Mouse (Mus musculus) limb, embryonic 15.5 days (tissue): ENCODE data around the gene Slc35f1. TPM values are rescaled to one million over a fixed set of nuclear protein-coding genes. Genes with fewer than 3 reads are reported as not detected.
"Not testable (repeated sequence)": the region's sequence is repeated elsewhere in the genome, so short reads cannot be mapped to it uniquely, and the experiment has no call there.

ENCODE experiments used
- ATAC-seq: fragments of 200-750 bp; cut with Nextera tagmentation; 2 replicates; pipeline ENCODE4 v1.8.0; 2017; ENCODE audit warnings: low read depth, moderate TSS enrichment; ENCODE audit not compliant: insufficient number of reproducible peaks, low FRiP score, low TSS enrichment
- H3K27ac ChIP-seq: fragments of 300-500 bp; sonication (generic); 2 replicates; pipeline ENCODE4 v1.5.1; 2015; ENCODE audit warnings: moderate library complexity, mild to moderate bottlenecking, inconsistent platforms
- H3K27me3 ChIP-seq: fragments of 300-500 bp; sonication (generic); 2 replicates; pipeline ENCODE4 v1.6.1; 2015; ENCODE audit warnings: inconsistent platforms
- H3K36me3 ChIP-seq: fragments of 300-500 bp; sonication (generic); 2 replicates; pipeline ENCODE4 v1.6.1; 2015; ENCODE audit warnings: inconsistent platforms
- H3K4me1 ChIP-seq: fragments of 300-500 bp; sonication (generic); 2 replicates; pipeline ENCODE4 v1.6.1; 2015; ENCODE audit warnings: inconsistent platforms
- H3K4me2 ChIP-seq: fragments of 300-500 bp; sonication (generic); 2 replicates; pipeline ENCODE4 v1.6.1; 2015; ENCODE audit warnings: mild to moderate bottlenecking, inconsistent platforms
- H3K4me3 ChIP-seq: fragments of 300-500 bp; sonication (generic); 2 replicates; pipeline ENCODE4 v1.5.1; 2015; ENCODE audit warnings: mild to moderate bottlenecking, inconsistent platforms
- H3K9ac ChIP-seq: fragments of 300-500 bp; sonication (generic); 2 replicates; pipeline ENCODE4 v1.6.1; 2015; ENCODE audit warnings: inconsistent platforms
- H3K9me3 ChIP-seq: fragments of 300-500 bp; sonication (generic); 2 replicates; pipeline ENCODE4 v1.6.1; 2016; ENCODE audit warnings: inconsistent platforms
- WGBS: fragments of 180-500 bp; shearing (Covaris S2); methylation state at CpG from one replicate; pipeline ENCODE4 v1.1.7; 2015; 5-methylcytosine and 5-hydroxymethylcytosine counted together
- polyA plus RNA-seq: library from polyadenylated mRNA; unstranded; fragments of >200 nt; fragmentation: Nextera tagmentation; extraction: Ambion mirVana; gene quantifications from 2 replicates; pipeline ENCODE4 v1.2.1, GENCODE M21; 2015

Slc35f1 gene
- polyA plus RNA-seq, 1 experiment from 2014 or later: 5.0 TPM

DNA sequence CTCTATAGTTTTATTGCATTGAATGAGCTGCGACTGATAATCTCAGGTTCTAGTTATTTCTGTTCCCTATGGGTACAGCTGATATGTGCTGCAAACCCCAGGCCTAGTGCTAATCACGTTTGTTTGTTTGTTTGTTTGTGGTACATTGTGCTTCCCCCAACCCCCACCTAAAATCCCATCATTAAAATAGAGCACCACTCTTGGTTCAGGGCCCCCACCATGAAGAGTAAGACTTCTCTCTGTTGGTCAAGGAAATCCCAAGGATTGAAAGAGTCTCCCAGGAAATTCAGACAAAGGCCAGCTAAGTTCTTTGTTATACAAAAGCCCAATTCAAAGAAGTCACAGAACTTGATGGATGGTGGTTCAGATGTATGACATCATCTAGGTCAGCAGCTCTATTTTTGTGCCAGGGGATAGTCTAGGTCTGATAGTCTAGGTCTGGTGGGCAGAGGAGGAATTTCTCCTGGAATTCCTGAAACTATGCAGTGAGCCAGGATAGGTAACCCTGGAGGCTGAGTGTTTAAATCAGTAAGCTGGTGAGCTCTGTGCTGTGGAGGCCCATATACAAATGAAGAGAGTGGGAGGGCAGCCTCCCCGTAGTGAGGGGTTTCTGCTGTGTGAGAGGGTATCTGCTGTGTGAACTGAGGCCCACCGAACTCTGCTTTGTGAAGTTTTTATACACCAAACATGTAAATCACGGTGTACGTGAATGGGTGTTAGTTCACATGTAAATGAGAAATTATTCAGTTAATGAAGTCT lies 187.1 kb downstream of the Slc35f1 start:
- no peaks in the 10 kb centered on the region for H3K36me3 ChIP-seq
- no peak overlapping the region for H3K4me3 ChIP-seq
- WGBS: 59% methylated on average over 6 of the region's 6 CpGs
- H3K4me2 ChIP-seq: no peak overlapping the region
- no peak overlapping the region for H3K27ac ChIP-seq
- no peak overlapping the region for H3K9ac ChIP-seq
- no peaks in the 10 kb centered on the region for H3K9me3 ChIP-seq
- ATAC-seq: no peak
- H3K4me1 ChIP-seq: no peaks in the 10 kb centered on the region
- no peaks in the 10 kb centered on the region for H3K27me3 ChIP-seq

DNA sequence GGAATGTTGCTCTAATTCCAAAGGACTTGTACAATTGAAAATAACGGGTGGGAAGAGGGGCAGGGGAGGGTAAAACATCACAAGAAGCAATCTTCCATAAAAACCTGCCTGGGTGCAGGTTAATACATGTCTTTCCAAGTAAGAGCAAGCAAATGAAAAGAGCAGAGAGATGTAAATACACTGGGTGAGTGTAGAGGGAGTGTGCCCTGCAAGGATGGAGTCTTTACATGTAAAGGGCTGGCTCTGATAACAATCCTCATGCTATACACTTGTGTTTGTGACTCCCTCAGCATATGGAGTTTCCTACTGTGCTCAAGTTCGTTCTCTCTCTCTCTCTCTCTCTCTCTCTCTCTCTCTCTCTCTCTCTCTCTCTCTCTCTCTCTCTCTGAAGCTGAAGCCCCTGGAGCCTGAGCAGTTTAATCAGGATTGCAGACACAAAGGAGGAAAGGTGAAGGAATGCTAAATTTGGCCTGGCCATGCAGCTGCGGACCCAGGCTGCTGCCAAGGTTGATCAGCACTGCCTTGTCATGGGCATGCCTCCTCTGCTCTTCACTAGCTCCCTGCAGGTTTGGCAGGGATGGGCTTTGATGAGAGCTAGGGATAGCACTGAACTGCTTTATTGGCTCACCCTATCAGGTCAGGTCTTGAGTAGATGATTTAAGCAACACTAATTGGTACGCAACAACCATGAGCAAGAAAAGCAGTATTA lies 187.9 kb downstream of the Slc35f1 start:
- Histone ChIP-seq H3K27ac (no peak overlapping the region), H3K36me3 (no peaks in the 10 kb centered on the region), H3K9me3 (no peaks in the 10 kb centered on the region), H3K27me3 (no peaks in the 10 kb centered on the region), H3K4me3 (no peak overlapping the region), H3K9ac (no peak overlapping the region), H3K4me2 (no peak overlapping the region), H3K4me1 (no peaks in the 10 kb centered on the region)
- WGBS: 56% methylated on average over 4 of the region's 4 CpGs
- ATAC-seq: no peak

DNA sequence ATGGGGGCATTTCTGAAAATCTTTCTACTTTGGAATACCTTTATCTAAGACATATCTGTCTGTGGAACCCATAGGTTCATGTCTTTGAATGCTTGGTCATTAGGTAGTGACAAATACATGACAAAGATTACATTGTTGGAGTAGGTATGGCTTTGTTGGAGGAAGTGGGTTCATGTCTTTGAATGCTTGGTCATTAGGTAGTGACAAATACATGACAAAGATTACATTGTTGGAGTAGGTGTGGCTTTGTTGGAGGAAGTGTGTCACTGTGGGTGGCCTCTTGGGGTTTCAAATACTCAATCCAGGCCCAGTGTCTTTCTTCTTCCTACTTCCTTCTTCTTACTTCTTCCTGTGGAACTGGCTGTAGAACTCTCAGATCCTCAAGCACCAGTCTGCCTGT lies 206.4 kb downstream of the Slc35f1 start:
- not testable (repeated sequence) for H3K4me3 ChIP-seq, H3K27ac ChIP-seq, H3K27me3 ChIP-seq, H3K9me3 ChIP-seq, H3K4me1 ChIP-seq, H3K9ac ChIP-seq, ATAC-seq, H3K4me2 ChIP-seq, H3K36me3 ChIP-seq

GRCm38 (mm10) chr10:52904914-52905313 lies 214.6 kb downstream of the Slc35f1 start:
- ATAC-seq: no peak
- no peak overlapping the region for H3K27ac ChIP-seq
- WGBS: 86% methylated on average over 2 of the region's 2 CpGs
- H3K4me3 ChIP-seq: no peak overlapping the region
- no peaks in the 10 kb centered on the region for H3K36me3 ChIP-seq
- no peaks in the 10 kb centered on the region for H3K9me3 ChIP-seq
- H3K27me3 ChIP-seq: no peaks in the 10 kb centered on the region
- no peaks in the 10 kb centered on the region for H3K4me1 ChIP-seq
- no peak overlapping the region for H3K9ac ChIP-seq
- H3K4me2 ChIP-seq: no peak overlapping the region

DNA sequence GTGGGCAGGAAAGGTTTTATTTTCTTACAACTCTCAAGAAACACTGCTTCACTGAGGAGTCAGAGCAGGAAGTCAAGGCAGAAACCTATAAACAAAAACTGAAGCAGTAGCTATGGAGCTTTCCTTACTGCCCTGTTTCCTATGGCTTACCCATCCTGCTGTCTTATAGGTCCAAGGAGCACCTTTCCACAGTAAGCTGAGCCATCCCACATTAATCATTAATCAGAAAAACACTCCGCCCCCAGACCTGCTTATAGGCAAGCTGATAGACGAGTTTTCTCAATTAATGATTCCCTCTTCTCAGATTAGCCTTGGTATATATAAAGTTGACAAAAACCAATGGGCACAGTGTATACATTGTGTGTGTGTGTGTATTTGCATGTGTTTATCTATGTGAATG lies 221.4 kb downstream of the Slc35f1 start:
- no peak overlapping the region for H3K9ac ChIP-seq
- ATAC-seq: no peak

DNA sequence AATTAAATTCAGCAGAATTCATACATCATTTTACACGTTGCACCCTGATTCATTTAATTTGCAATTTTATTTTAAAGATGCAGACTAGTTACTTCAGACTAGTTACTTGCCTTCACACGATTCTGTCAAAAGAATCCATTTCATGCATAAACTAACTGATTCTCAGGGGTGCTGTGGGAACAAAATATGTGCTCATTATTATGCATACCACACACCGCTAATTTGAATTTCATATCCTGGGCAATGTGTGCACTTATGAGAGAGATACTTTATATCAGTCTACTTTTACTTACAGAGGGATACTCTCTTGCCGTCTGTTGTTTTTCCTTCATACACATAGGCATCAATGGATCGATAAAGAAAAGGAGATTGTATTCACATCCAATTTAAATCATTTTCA lies 228.4 kb downstream of the Slc35f1 start:
- no peak for ATAC-seq
- no peak overlapping the region for H3K9ac ChIP-seq
- no peaks in the 10 kb centered on the region for H3K36me3 ChIP-seq
- no peaks in the 10 kb centered on the region for H3K27me3 ChIP-seq
- no peaks in the 10 kb centered on the region for H3K9me3 ChIP-seq
- H3K4me1 ChIP-seq: no peaks in the 10 kb centered on the region
- 69% methylated on average over 5 of the region's 5 CpGs for WGBS
- H3K4me2 ChIP-seq: no peak overlapping the region
- H3K4me3 ChIP-seq: no peak overlapping the region
- H3K27ac ChIP-seq: no peak overlapping the region

More for the DNA sequence above, 221.4 kb downstream of the Slc35f1 start:
- H3K4me2 ChIP-seq: no peak overlapping the region
- no peaks in the 10 kb centered on the region for H3K9me3 ChIP-seq
- WGBS: 76% methylated on average over 2 of the region's 2 CpGs
- no peak overlapping the region for H3K27ac ChIP-seq
- no peaks in the 10 kb centered on the region for H3K27me3 ChIP-seq
- H3K4me3 ChIP-seq: no peak overlapping the region
- H3K4me1 ChIP-seq: no peaks in the 10 kb centered on the region
- H3K36me3 ChIP-seq: no peaks in the 10 kb centered on the region

- Histone ChIP-seq H3K36me3 (no peaks in the 10 kb centered on the region), H3K9me3 (no peaks in the 10 kb centered on the region), H3K27ac (no peak overlapping the region), H3K27me3 (no peaks in the 10 kb centered on the region), H3K4me2 (no peak overlapping the region), H3K9ac (no peak overlapping the region), H3K4me1 (no peaks in the 10 kb centered on the region), H3K4me3 (no peak overlapping the region)
- no peak for ATAC-seq
- WGBS: 29% methylated on average over 8 of the region's 8 CpGs
These were observed 232.8 kb downstream of the Slc35f1 start for GRCm38 (mm10) chr10:52923143-52923542.

DNA sequence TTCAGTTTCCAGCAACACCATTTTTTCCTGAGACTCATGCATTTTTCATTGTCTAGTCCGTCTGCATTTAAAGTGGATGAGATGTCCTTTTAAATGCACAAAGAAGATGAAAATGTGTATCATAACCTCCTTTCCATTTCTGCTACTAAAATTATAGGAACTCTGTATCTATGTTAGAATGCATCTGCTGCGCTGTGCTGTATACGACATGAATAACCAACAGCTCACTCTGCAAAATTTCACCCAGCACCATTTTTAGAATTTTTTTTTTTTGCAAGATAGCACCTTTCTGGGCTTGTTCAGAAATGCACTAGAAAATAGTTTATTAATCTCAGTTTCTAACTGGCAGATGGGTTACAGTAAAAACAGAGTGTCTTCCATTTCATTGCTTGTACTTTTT lies 236.0 kb downstream of the Slc35f1 start:
- Histone ChIP-seq H3K4me1 (no peaks in the 10 kb centered on the region), H3K9me3 (no peaks in the 10 kb centered on the region), H3K27me3 (no peaks in the 10 kb centered on the region), H3K27ac (no peak overlapping the region), H3K36me3 (no peaks in the 10 kb centered on the region), H3K4me3 (no peak overlapping the region), H3K9ac (no peak overlapping the region), H3K4me2 (no peak overlapping the region)
- WGBS: 88% methylated on average over 3 of the region's 3 CpGs
- no peak for ATAC-seq

DNA sequence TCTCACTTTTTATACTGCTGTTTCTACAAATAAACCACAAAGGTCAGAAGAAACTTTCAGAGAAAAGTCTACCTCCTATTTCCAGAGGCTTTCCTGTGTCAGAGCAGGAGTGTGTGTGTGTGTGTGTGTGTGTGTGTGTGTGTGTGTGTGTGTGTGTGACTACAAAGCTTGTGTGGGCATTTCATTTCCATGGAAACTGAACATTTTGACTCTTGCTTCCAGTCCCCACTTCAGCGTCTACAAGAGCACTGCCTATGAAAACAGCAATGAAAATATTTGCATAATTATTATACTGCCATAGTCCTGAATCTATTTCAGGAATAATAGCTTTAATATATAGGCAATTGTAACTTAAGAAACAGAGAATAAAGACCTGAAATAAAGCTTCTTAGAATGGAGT lies 241.8 kb downstream of the Slc35f1 start:
- no peaks in the 10 kb centered on the region for H3K27me3 ChIP-seq
- H3K27ac ChIP-seq: no peak overlapping the region
- no peak overlapping the region for H3K4me2 ChIP-seq
- H3K4me3 ChIP-seq: no peak overlapping the region
- H3K36me3 ChIP-seq: no peaks in the 10 kb centered on the region
- ATAC-seq: no peak
- 45% methylated on average over 1 of the region's 1 CpGs for WGBS
- H3K9ac ChIP-seq: no peak overlapping the region
- no peaks in the 10 kb centered on the region for H3K9me3 ChIP-seq
- no peaks in the 10 kb centered on the region for H3K4me1 ChIP-seq

- Histone ChIP-seq H3K27ac (no peak overlapping the region), H3K9ac (no peak overlapping the region), H3K4me2 (no peak overlapping the region), H3K4me3 (no peak overlapping the region), H3K36me3 (no peaks in the 10 kb centered on the region), H3K9me3 (no peaks in the 10 kb centered on the region), H3K27me3 (no peaks in the 10 kb centered on the region), H3K4me1 (no peaks in the 10 kb centered on the region)
- no peak for ATAC-seq
These were observed 244.3 kb downstream of the Slc35f1 start for GRCm38 (mm10) chr10:52934615-52935014.

DNA sequence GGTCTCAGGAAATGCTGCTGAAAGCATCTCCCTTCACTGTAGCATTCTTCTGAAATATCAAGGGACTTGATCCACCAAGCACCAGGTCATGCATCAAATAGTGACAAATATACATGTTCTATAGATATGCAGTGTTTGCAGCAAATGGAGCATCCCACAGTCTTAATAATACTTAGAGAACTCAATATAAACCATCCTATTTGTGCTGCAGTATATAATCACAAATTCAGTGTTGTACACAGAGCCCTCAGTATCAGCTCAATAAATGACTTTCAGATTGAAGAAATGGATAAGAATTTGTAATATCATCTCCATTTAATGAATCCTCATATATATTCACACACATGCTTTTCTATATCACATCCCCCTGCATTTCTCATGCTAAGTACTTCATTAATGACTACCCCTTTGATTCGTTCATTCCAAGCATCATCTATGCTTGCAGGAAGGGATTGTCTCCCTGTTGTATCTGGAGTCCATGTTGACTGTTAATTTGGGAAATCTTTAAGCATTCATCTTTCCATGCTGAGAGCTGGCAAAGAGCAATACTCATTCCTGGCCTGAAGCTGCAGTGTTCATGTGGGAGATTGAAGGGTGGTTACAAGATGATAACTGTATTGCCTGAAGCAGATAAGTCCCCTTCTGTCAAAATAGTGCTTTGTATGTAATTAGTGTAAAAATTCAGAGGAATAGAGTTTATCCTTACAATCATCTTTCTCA lies 249.9 kb downstream of the Slc35f1 start:
- Histone ChIP-seq H3K36me3 (no peaks in the 10 kb centered on the region), H3K27ac (no peak overlapping the region), H3K4me1 (no peaks in the 10 kb centered on the region), H3K4me3 (no peak overlapping the region), H3K4me2 (no peak overlapping the region), H3K9ac (no peak overlapping the region), H3K27me3 (no peaks in the 10 kb centered on the region), H3K9me3 (no peaks in the 10 kb centered on the region)
- WGBS: 82% methylated on average over 1 of the region's 1 CpGs
- no peak for ATAC-seq

GRCm38 (mm10) chr10:52940831-52941216 lies 250.5 kb downstream of the Slc35f1 start:
- no peak for ATAC-seq

More at GRCm38 (mm10) chr10:52940831-52941216, 250.5 kb downstream of the Slc35f1 start:
- Histone ChIP-seq H3K36me3 (no peaks in the 10 kb centered on the region), H3K4me3 (no peak overlapping the region), H3K4me2 (no peak overlapping the region), H3K9ac (no peak overlapping the region), H3K27ac (no peak overlapping the region), H3K27me3 (no peaks in the 10 kb centered on the region), H3K9me3 (no peaks in the 10 kb centered on the region), H3K4me1 (no peaks in the 10 kb centered on the region)
- WGBS: 66% methylated on average over 5 of the region's 5 CpGs
